Mouse (Mus musculus): ENCODE results near the gene Adam15. TPM values are rescaled to one million over a fixed set of nuclear protein-coding genes. Genes with fewer than 3 reads are reported as not detected.
A peak's percentile ranks its signal among the peaks of the same experiment; 100 is the strongest.

Adam15 gene
- polyA plus RNA-seq, 1 experiment from 2014 or later: 17.8 TPM

- H3K27me3 ChIP-seq (ENCODE audit: control insufficient read depth, insufficient read depth, low read length): no peaks in the 10 kb centered on the region
- no peak for ATAC-seq (ENCODE audit: insufficient number of reproducible peaks, low FRiP score, low TSS enrichment, low read depth)
- DNase-seq (ENCODE audit: low spot score): no peak
- no peak overlapping the region for H3K27ac ChIP-seq (replicated peaks; ENCODE audit: low read depth, low read length)
- no peaks in the 10 kb centered on the region for H3K9me3 ChIP-seq (ENCODE audit: control insufficient read depth, low read length)
- H3K4me2 ChIP-seq (ENCODE audit: low read depth, severe bottlenecking): no peak overlapping the region
- H3K4me3 ChIP-seq (ENCODE audit: low read depth, low read length): no peak overlapping the region
- H3K4me1 ChIP-seq (ENCODE audit: control insufficient read depth, insufficient read depth, low read length): peaks cover 31% of the 10 kb centered on the region
- WGBS: 68% methylated on average over 13 of the region's 13 CpGs
- H3K36me3 ChIP-seq (ENCODE audit: control insufficient read depth, insufficient read depth, low read length): peaks cover 7% of the 10 kb centered on the region
- H3K9ac ChIP-seq (ENCODE audit: low read length): no peak overlapping the region
Measured at GRCm38 (mm10) chr3:89331561-89331960, 18.2 kb downstream of the Adam15 start.

GRCm38 (mm10) chr3:89330948-89331347 lies 18.8 kb downstream of the Adam15 start:
- Histone ChIP-seq H3K4me3 (ENCODE audit: low read depth, low read length) (no peak overlapping the region), H3K9ac (ENCODE audit: low read length) (no peak overlapping the region), H3K4me2 (ENCODE audit: low read depth, severe bottlenecking) (no peak overlapping the region), H3K27ac (replicated peaks; ENCODE audit: low read depth, low read length) (no peak overlapping the region), H3K36me3 (ENCODE audit: control insufficient read depth, insufficient read depth, low read length) (peaks cover 7% of the 10 kb centered on the region), H3K27me3 (ENCODE audit: control insufficient read depth, insufficient read depth, low read length) (no peaks in the 10 kb centered on the region), H3K4me1 (ENCODE audit: control insufficient read depth, insufficient read depth, low read length) (peaks cover 25% of the 10 kb centered on the region), H3K9me3 (ENCODE audit: control insufficient read depth, low read length) (no peaks in the 10 kb centered on the region)
- ATAC-seq (ENCODE audit: insufficient number of reproducible peaks, low FRiP score, low TSS enrichment, low read depth) (no peak), DNase-seq (ENCODE audit: low spot score) (peak; percentile 60)
- 22% methylated on average over 10 of the region's 10 CpGs for WGBS

GRCm38 (mm10) chr3:89330346-89330745 lies 19.4 kb downstream of the Adam15 start:
- H3K9ac ChIP-seq (ENCODE audit: low read length): no peak overlapping the region
- H3K4me1 ChIP-seq (ENCODE audit: control insufficient read depth, insufficient read depth, low read length): peaks cover 21% of the 10 kb centered on the region
- no peak overlapping the region for H3K4me3 ChIP-seq (ENCODE audit: low read depth, low read length)
- no peaks in the 10 kb centered on the region for H3K9me3 ChIP-seq (ENCODE audit: control insufficient read depth, low read length)
- no peaks in the 10 kb centered on the region for H3K27me3 ChIP-seq (ENCODE audit: control insufficient read depth, insufficient read depth, low read length)
- H3K27ac ChIP-seq (replicated peaks; ENCODE audit: low read depth, low read length): no peak overlapping the region
- H3K4me2 ChIP-seq (ENCODE audit: low read depth, severe bottlenecking): no peak overlapping the region
- no peak for DNase-seq (ENCODE audit: low spot score)
- H3K36me3 ChIP-seq (ENCODE audit: control insufficient read depth, insufficient read depth, low read length): peaks cover 7% of the 10 kb centered on the region
- 40% methylated on average over 3 of the region's 3 CpGs for WGBS
- ATAC-seq (ENCODE audit: insufficient number of reproducible peaks, low FRiP score, low TSS enrichment, low read depth): no peak

DNA sequence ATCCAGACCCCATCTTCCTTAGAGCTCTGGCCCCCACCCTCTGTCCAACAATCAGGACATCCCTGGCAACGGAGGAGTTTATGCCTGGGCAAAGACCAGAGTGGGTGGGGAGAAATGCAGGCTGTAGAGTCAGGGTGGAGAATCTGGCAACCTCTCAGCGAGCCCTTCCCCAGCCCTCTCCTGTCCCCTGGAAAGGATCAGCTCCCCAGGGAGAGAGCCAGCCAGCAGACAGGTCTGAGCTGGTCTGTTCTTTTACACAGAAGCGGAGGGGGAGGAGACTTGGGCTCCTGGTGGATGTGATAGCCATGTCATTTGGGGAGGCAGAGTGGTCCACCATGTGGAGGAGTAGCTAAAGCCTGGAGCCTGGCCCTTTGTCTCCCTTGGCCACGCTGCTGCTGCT lies 21.2 kb downstream of the Adam15 start:
- H3K27me3 ChIP-seq (ENCODE audit: control insufficient read depth, insufficient read depth, low read length): no peaks in the 10 kb centered on the region
- no peak overlapping the region for H3K27ac ChIP-seq (replicated peaks; ENCODE audit: low read depth, low read length)
- 16% methylated on average over 4 of the region's 4 CpGs for WGBS
- ATAC-seq (ENCODE audit: insufficient number of reproducible peaks, low FRiP score, low TSS enrichment, low read depth) (no peak), DNase-seq (ENCODE audit: low spot score) (no peak)
- peaks cover 3% of the 10 kb centered on the region; the same call in 1 of the 2 replicates for H3K36me3 ChIP-seq (ENCODE audit: control insufficient read depth, insufficient read depth, low read length)
- no peak overlapping the region for H3K4me3 ChIP-seq (ENCODE audit: low read depth, low read length)
- peaks cover 19% of the 10 kb centered on the region for H3K4me1 ChIP-seq (ENCODE audit: control insufficient read depth, insufficient read depth, low read length)
- no peak overlapping the region for H3K9ac ChIP-seq (ENCODE audit: low read length)
- no peaks in the 10 kb centered on the region for H3K9me3 ChIP-seq (ENCODE audit: control insufficient read depth, low read length)
- H3K4me2 ChIP-seq (ENCODE audit: low read depth, severe bottlenecking): no peak overlapping the region

DNA sequence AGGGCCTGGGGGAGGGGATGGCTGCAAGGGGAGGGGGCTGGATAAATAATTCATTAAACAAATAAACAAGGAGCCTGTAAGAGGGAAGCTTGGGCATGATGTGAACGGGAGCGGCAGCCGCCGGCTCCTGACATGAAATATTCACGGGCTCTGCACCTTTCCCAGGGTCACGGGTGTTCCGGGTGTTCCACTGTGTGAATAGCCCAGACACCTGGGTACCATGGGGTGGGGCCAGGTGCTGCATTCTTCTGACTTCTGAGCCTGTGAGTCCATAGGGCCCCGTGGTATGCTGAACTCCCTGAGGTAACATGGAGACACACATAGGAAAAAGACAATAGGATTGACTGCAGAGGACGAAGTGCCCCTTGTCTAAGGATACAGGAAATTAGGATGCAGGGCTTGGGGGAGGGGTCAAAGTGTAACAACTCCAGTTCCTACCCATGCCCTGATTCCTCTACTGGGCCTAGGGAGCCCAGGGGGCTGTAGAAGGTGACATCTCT lies 22.4 kb downstream of the Adam15 start:
- Histone ChIP-seq H3K36me3 (ENCODE audit: control insufficient read depth, insufficient read depth, low read length) (no peaks in the 10 kb centered on the region), H3K4me3 (ENCODE audit: low read depth, low read length) (no peak overlapping the region), H3K4me2 (ENCODE audit: low read depth, severe bottlenecking) (no peak overlapping the region), H3K27me3 (ENCODE audit: control insufficient read depth, insufficient read depth, low read length) (no peaks in the 10 kb centered on the region), H3K9ac (ENCODE audit: low read length) (no peak overlapping the region), H3K4me1 (ENCODE audit: control insufficient read depth, insufficient read depth, low read length) (peaks cover 13% of the 10 kb centered on the region; the same call in 1 of the 2 replicates), H3K27ac (replicated peaks; ENCODE audit: low read depth, low read length) (no peak overlapping the region), H3K9me3 (ENCODE audit: control insufficient read depth, low read length) (no peaks in the 10 kb centered on the region)
- ATAC-seq (ENCODE audit: insufficient number of reproducible peaks, low FRiP score, low TSS enrichment, low read depth) (no peak), DNase-seq (ENCODE audit: low spot score) (no peak)
- 30% methylated on average over 9 of the region's 9 CpGs for WGBS

GRCm38 (mm10) chr3:89325882-89326281 lies 23.9 kb downstream of the Adam15 start:
- no peak overlapping the region for H3K4me3 ChIP-seq (ENCODE audit: low read depth, low read length)
- WGBS: 96% methylated on average over 8 of the region's 8 CpGs
- H3K9ac ChIP-seq (ENCODE audit: low read length): no peak overlapping the region
- no peak overlapping the region for H3K27ac ChIP-seq (replicated peaks; ENCODE audit: low read depth, low read length)
- no peaks in the 10 kb centered on the region for H3K9me3 ChIP-seq (ENCODE audit: control insufficient read depth, low read length)
- no peak for ATAC-seq (ENCODE audit: insufficient number of reproducible peaks, low FRiP score, low TSS enrichment, low read depth)
- H3K27me3 ChIP-seq (ENCODE audit: control insufficient read depth, insufficient read depth, low read length): peaks cover 8% of the 10 kb centered on the region
- H3K4me2 ChIP-seq (ENCODE audit: low read depth, severe bottlenecking): no peak overlapping the region
- no peaks in the 10 kb centered on the region for H3K36me3 ChIP-seq (ENCODE audit: control insufficient read depth, insufficient read depth, low read length)
- peaks cover 19% of the 10 kb centered on the region for H3K4me1 ChIP-seq (ENCODE audit: control insufficient read depth, insufficient read depth, low read length)
- DNase-seq (ENCODE audit: low spot score): no peak

GRCm38 (mm10) chr3:89322514-89323165 lies 27.2 kb downstream of the Adam15 start, which contains the start of gene Efna3:
Gene Efna3 (minus strand): TSS chr3:89322965.
- Histone ChIP-seq H3K27ac (replicated peaks; ENCODE audit: low read depth, low read length) (no peak within 1 kb of the TSS), H3K36me3 (ENCODE audit: control insufficient read depth, insufficient read depth, low read length) (no peaks in the 10 kb centered on the region), H3K4me3 (ENCODE audit: low read depth, low read length) (peak within 1 kb of the TSS; percentile 70), H3K27me3 (ENCODE audit: control insufficient read depth, insufficient read depth, low read length) (peaks cover 32% of the 10 kb centered on the region), H3K4me1 (ENCODE audit: control insufficient read depth, insufficient read depth, low read length) (peaks cover 39% of the 10 kb centered on the region), H3K9ac (ENCODE audit: low read length) (peak within 1 kb of the TSS; percentile 80), H3K4me2 (ENCODE audit: low read depth, severe bottlenecking) (peak within 1 kb of the TSS; percentile 98), H3K9me3 (ENCODE audit: control insufficient read depth, low read length) (no peaks in the 10 kb centered on the region)
- under 1% methylated on average over 41 of the region's 53 CpGs for WGBS
- peak; percentile 90 for DNase-seq (ENCODE audit: low spot score)
- peak; percentile 31 for ATAC-seq (ENCODE audit: insufficient number of reproducible peaks, low FRiP score, low TSS enrichment, low read depth)

DNA sequence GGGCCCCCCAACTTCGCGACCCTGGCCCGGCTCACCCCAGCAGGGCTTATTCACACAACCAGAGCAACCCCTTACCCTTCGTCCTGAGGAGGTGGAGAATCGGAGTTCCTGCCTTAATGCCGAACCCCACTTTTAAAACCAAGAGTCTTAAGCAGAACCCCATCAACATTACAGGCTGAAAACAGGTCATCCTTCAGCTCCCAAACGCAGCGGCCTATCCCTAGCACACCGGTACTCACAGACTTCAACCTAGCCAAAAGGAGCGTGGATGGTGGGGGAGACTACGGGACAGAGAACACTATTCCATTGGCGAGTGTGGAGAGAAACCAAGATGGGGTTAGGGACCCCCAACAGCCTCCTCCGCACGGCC lies 27.7 kb downstream of the Adam15 start:
- under 1% methylated on average over 14 of the region's 14 CpGs for WGBS
- no peak overlapping the region for H3K27ac ChIP-seq (replicated peaks; ENCODE audit: low read depth, low read length)
- H3K9me3 ChIP-seq (ENCODE audit: control insufficient read depth, low read length): no peaks in the 10 kb centered on the region
- no peaks in the 10 kb centered on the region for H3K36me3 ChIP-seq (ENCODE audit: control insufficient read depth, insufficient read depth, low read length)
- H3K4me2 ChIP-seq (ENCODE audit: low read depth, severe bottlenecking): peak overlapping the region; percentile 98
- peak overlapping the region; percentile 80 for H3K9ac ChIP-seq (ENCODE audit: low read length)
- no peak for DNase-seq (ENCODE audit: low spot score)
- peaks cover 38% of the 10 kb centered on the region for H3K4me1 ChIP-seq (ENCODE audit: control insufficient read depth, insufficient read depth, low read length)
- ATAC-seq (ENCODE audit: insufficient number of reproducible peaks, low FRiP score, low TSS enrichment, low read depth): no peak
- peaks cover 32% of the 10 kb centered on the region for H3K27me3 ChIP-seq (ENCODE audit: control insufficient read depth, insufficient read depth, low read length)
- H3K4me3 ChIP-seq (ENCODE audit: low read depth, low read length): peak overlapping the region; percentile 70

All from limb, embryonic 11.5 days (tissue).